Mouse (Mus musculus) liver, embryonic 14.5 days (tissue): ENCODE measurements around the gene Hpn.

Experiments used
- CTCF ChIP-seq: IDR thresholded peaks from 2 replicates; pipeline ENCODE4 v1.5.1; 2016; ENCODE audit warnings: antibody characterized with exemption, low read depth, control low read depth
- EP300 ChIP-seq: IDR thresholded peaks from 2 replicates; pipeline ENCODE4 v1.6.1; 2016; ENCODE audit warnings: antibody characterized with exemption, low read depth

GRCm38 (mm10) chr7:31156034-31156928, 41.2 kb upstream of the Hpn start:
- TF ChIP-seq CTCF = peak; percentile 44
- TF ChIP-seq EP300 = no peak
